Mouse (Mus musculus): ENCODE measurements around the gene Trim28. TPM values are rescaled to one million over a fixed set of nuclear protein-coding genes. Genes with fewer than 3 reads are reported as not detected.
A peak's percentile ranks its signal among the peaks of the same experiment; 100 is the strongest.

The Trim28 gene
- polyA plus RNA-seq, 1 experiment from 2014 or later: 224 TPM

DNA sequence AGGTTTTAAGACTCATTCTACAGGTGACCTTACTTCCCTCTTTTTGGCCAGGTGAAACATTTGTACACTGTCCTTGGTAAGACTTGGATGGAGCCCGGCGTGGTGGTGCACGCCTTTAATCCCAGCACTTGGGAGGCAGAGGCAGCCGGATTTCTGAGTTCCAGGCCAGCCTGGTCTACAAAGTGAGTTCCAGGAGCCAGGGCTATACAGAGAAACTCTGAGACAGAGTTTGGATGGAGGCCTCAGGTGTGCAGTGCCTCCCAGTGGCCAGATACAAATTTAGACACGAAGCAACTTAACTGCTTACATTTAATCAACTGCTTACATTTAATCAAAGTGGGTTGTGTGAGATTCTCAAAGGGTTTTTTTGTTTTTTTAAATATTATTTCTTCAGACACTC lies 32.2 kb downstream of the Trim28 start:
- ATAC-seq (ENCODE audit: insufficient number of reproducible peaks, insufficient read depth, low FRiP score, low read depth): no peak
- H3K9me3 ChIP-seq (ENCODE audit: control insufficient read depth, low read length): no peaks in the 10 kb centered on the region
- H3K4me2 ChIP-seq (ENCODE audit: low read length): no peak overlapping the region
- H3K36me3 ChIP-seq (ENCODE audit: control insufficient read depth, insufficient read depth, low read length): peaks cover 89% of the 10 kb centered on the region
- H3K27ac ChIP-seq (replicated peaks in 1 of 2; ENCODE audit: control insufficient read depth in 1 of 2, insufficient read depth in 1 of 2, low read depth in 2 of 2, low read length in 2 of 2): no peak overlapping the region
- H3K4me3 ChIP-seq (ENCODE audit: control insufficient read depth in 1 of 2, insufficient read depth in 1 of 2, low read depth in 1 of 2, low read length in 2 of 2): no peak overlapping the region
- H3K27me3 ChIP-seq (ENCODE audit: control insufficient read depth, insufficient read depth, low read length): no peaks in the 10 kb centered on the region
- 78% methylated on average over 5 of the region's 5 CpGs for WGBS
- peaks cover 6 to 22% of the 10 kb centered on the region in 2 experiments for H3K4me1 ChIP-seq (ENCODE audit: control insufficient read depth in 2 of 2, insufficient read depth in 2 of 2, low read length in 2 of 2)
- no peak overlapping the region for H3K9ac ChIP-seq (ENCODE audit: low read length)

GRCm38 (mm10) chr7:13031983-13032382 lies 33.1 kb downstream of the Trim28 start:
- Histone ChIP-seq H3K4me3 (ENCODE audit: control insufficient read depth in 1 of 2, insufficient read depth in 1 of 2, low read depth in 1 of 2, low read length in 2 of 2) (no peak overlapping the region), H3K27me3 (ENCODE audit: control insufficient read depth, insufficient read depth, low read length) (no peaks in the 10 kb centered on the region), H3K4me1 (ENCODE audit: control insufficient read depth in 2 of 2, insufficient read depth in 2 of 2, low read length in 2 of 2) (peaks cover 5 to 24% of the 10 kb centered on the region in 2 experiments), H3K9me3 (ENCODE audit: control insufficient read depth, low read length) (no peaks in the 10 kb centered on the region), H3K36me3 (ENCODE audit: control insufficient read depth, insufficient read depth, low read length) (peaks cover 84% of the 10 kb centered on the region), H3K4me2 (ENCODE audit: low read length) (no peak overlapping the region), H3K27ac (replicated peaks in 1 of 2; ENCODE audit: control insufficient read depth in 1 of 2, insufficient read depth in 1 of 2, low read depth in 2 of 2, low read length in 2 of 2) (no peak overlapping the region), H3K9ac (ENCODE audit: low read length) (no peak overlapping the region)
- no peak for ATAC-seq (ENCODE audit: insufficient number of reproducible peaks, insufficient read depth, low FRiP score, low read depth)
- 76% methylated on average over 2 of the region's 2 CpGs for WGBS

GRCm38 (mm10) chr7:13032541-13032940 lies 33.6 kb downstream of the Trim28 start:
- 87% methylated on average over 7 of the region's 7 CpGs for WGBS
- Histone ChIP-seq H3K4me1 (ENCODE audit: control insufficient read depth in 2 of 2, insufficient read depth in 2 of 2, low read length in 2 of 2) (peaks cover 5 to 25% of the 10 kb centered on the region in 2 experiments), H3K4me3 (ENCODE audit: control insufficient read depth in 1 of 2, insufficient read depth in 1 of 2, low read depth in 1 of 2, low read length in 2 of 2) (no peak overlapping the region), H3K27me3 (ENCODE audit: control insufficient read depth, insufficient read depth, low read length) (no peaks in the 10 kb centered on the region), H3K27ac (replicated peaks in 1 of 2; ENCODE audit: control insufficient read depth in 1 of 2, insufficient read depth in 1 of 2, low read depth in 2 of 2, low read length in 2 of 2) (no peak overlapping the region), H3K9ac (ENCODE audit: low read length) (no peak overlapping the region), H3K4me2 (ENCODE audit: low read length) (no peak overlapping the region), H3K36me3 (ENCODE audit: control insufficient read depth, insufficient read depth, low read length) (peaks cover 78% of the 10 kb centered on the region), H3K9me3 (ENCODE audit: control insufficient read depth, low read length) (no peaks in the 10 kb centered on the region)
- no peak for ATAC-seq (ENCODE audit: insufficient number of reproducible peaks, insufficient read depth, low FRiP score, low read depth)

GRCm38 (mm10) chr7:13033451-13034147 lies 34.7 kb downstream of the Trim28 start:
- WGBS: 41% methylated on average over 13 of the region's 13 CpGs
- Histone ChIP-seq H3K9me3 (ENCODE audit: control insufficient read depth, low read length) (no peaks in the 10 kb centered on the region), H3K27ac (replicated peaks in 1 of 2; ENCODE audit: control insufficient read depth in 1 of 2, insufficient read depth in 1 of 2, low read depth in 2 of 2, low read length in 2 of 2) (peak overlapping the region; percentile 78 to 91; a peak in 3 of 4 replicates), H3K9ac (ENCODE audit: low read length) (peak overlapping the region; percentile 92), H3K4me3 (ENCODE audit: control insufficient read depth in 1 of 2, insufficient read depth in 1 of 2, low read depth in 1 of 2, low read length in 2 of 2) (peak overlapping the region; percentile 56 to 69), H3K36me3 (ENCODE audit: control insufficient read depth, insufficient read depth, low read length) (peaks cover 68% of the 10 kb centered on the region), H3K4me1 (ENCODE audit: control insufficient read depth in 2 of 2, insufficient read depth in 2 of 2, low read length in 2 of 2) (peaks cover 6 to 25% of the 10 kb centered on the region in 2 experiments), H3K27me3 (ENCODE audit: control insufficient read depth, insufficient read depth, low read length) (no peaks in the 10 kb centered on the region), H3K4me2 (ENCODE audit: low read length) (peak overlapping the region; percentile 95)
- no peak for ATAC-seq (ENCODE audit: insufficient number of reproducible peaks, insufficient read depth, low FRiP score, low read depth)

GRCm38 (mm10) chr7:13034148-13034977 lies 35.4 kb downstream of the Trim28 start, which contains the start of gene Chmp2a:
Gene Chmp2a (minus strand): TSS chr7:13034807.
- WGBS: 1% methylated on average over 42 of the region's 45 CpGs
- Histone ChIP-seq H3K4me2 (ENCODE audit: low read length) (peak within 1 kb of the TSS; percentile 95), H3K4me1 (ENCODE audit: control insufficient read depth in 2 of 2, insufficient read depth in 2 of 2, low read length in 2 of 2) (peaks cover 11 to 33% of the 10 kb centered on the region in 2 experiments), H3K36me3 (ENCODE audit: control insufficient read depth, insufficient read depth, low read length) (peaks cover 60% of the 10 kb centered on the region), H3K27me3 (ENCODE audit: control insufficient read depth, insufficient read depth, low read length) (no peaks in the 10 kb centered on the region), H3K27ac (replicated peaks in 1 of 2; ENCODE audit: control insufficient read depth in 1 of 2, insufficient read depth in 1 of 2, low read depth in 2 of 2, low read length in 2 of 2) (peak within 1 kb of the TSS; percentile 78 to 91), H3K9me3 (ENCODE audit: control insufficient read depth, low read length) (no peaks in the 10 kb centered on the region), H3K9ac (ENCODE audit: low read length) (peak within 1 kb of the TSS; percentile 92), H3K4me3 (ENCODE audit: control insufficient read depth in 1 of 2, insufficient read depth in 1 of 2, low read depth in 1 of 2, low read length in 2 of 2) (peak within 1 kb of the TSS; percentile 56 to 69)
- peak; percentile 74 for ATAC-seq (ENCODE audit: insufficient number of reproducible peaks, insufficient read depth, low FRiP score, low read depth)

DNA sequence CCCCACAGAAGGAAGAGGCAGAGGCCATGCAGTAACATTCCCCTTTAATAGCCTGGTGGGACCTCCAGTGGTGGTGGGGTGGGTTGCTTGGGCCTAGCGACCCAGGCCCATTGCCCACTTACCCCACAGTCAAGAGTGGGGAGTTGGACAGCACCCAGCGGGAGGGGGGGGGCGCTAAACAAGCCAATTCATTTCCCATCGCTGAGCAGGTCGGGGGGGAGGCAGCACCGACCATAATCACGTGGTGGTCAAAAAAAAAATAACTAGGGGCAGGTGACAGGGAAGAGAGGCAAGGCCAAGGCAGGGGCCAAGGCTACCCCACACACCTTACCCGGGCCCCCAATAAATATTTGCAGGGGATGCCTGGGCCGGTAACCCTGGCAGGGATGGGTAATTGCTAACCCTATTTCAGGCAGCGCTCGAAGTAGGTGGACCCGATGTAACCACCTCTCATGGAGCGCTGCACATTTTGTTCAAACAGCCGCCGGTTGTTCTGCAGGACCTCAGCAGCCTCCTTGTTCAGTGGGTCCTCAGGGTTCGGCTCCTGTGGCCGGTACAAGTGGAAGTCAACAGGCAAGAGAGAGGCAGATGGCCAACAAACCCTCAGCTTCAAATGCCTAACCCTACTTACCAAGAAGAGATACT lies 36.4 kb downstream of the Trim28 start:
- peaks cover 50% of the 10 kb centered on the region for H3K36me3 ChIP-seq (ENCODE audit: control insufficient read depth, insufficient read depth, low read length)
- no peak for ATAC-seq (ENCODE audit: insufficient number of reproducible peaks, insufficient read depth, low FRiP score, low read depth)
- WGBS: 88% methylated on average over 17 of the region's 17 CpGs
- peak overlapping the region; percentile 92; the same call in 1 of the 2 replicates for H3K9ac ChIP-seq (ENCODE audit: low read length)
- H3K4me2 ChIP-seq (ENCODE audit: low read length): peak overlapping the region; percentile 95; the same call in 1 of the 2 replicates
- no peaks in the 10 kb centered on the region for H3K27me3 ChIP-seq (ENCODE audit: control insufficient read depth, insufficient read depth, low read length)
- H3K4me3 ChIP-seq (ENCODE audit: control insufficient read depth in 1 of 2, insufficient read depth in 1 of 2, low read depth in 1 of 2, low read length in 2 of 2): no peak overlapping the region
- peak overlapping the region in 1 of 2 experiments; percentile 91; a peak in 2 of 4 replicates for H3K27ac ChIP-seq (replicated peaks in 1 of 2; ENCODE audit: control insufficient read depth in 1 of 2, insufficient read depth in 1 of 2, low read depth in 2 of 2, low read length in 2 of 2)
- H3K4me1 ChIP-seq (ENCODE audit: control insufficient read depth in 2 of 2, insufficient read depth in 2 of 2, low read length in 2 of 2): peaks cover 11 to 35% of the 10 kb centered on the region in 2 experiments
- no peaks in the 10 kb centered on the region for H3K9me3 ChIP-seq (ENCODE audit: control insufficient read depth, low read length)

GRCm38 (mm10) chr7:13036806-13037205 lies 37.9 kb downstream of the Trim28 start:
- peak overlapping the region; percentile 97 for H3K9ac ChIP-seq (ENCODE audit: low read length)
- ATAC-seq (ENCODE audit: insufficient number of reproducible peaks, insufficient read depth, low FRiP score, low read depth): no peak
- no peaks in the 10 kb centered on the region for H3K27me3 ChIP-seq (ENCODE audit: control insufficient read depth, insufficient read depth, low read length)
- peaks cover 11 to 35% of the 10 kb centered on the region in 2 experiments for H3K4me1 ChIP-seq (ENCODE audit: control insufficient read depth in 2 of 2, insufficient read depth in 2 of 2, low read length in 2 of 2)
- no peaks in the 10 kb centered on the region for H3K9me3 ChIP-seq (ENCODE audit: control insufficient read depth, low read length)
- H3K36me3 ChIP-seq (ENCODE audit: control insufficient read depth, insufficient read depth, low read length): peaks cover 35% of the 10 kb centered on the region
- H3K4me3 ChIP-seq (ENCODE audit: control insufficient read depth in 1 of 2, insufficient read depth in 1 of 2, low read depth in 1 of 2, low read length in 2 of 2): peak overlapping the region; percentile 85 to 92
- peak overlapping the region; percentile 83 for H3K4me2 ChIP-seq (ENCODE audit: low read length)
- 30% methylated on average over 4 of the region's 4 CpGs for WGBS
- peak overlapping the region; percentile 83 to 98 for H3K27ac ChIP-seq (replicated peaks in 1 of 2; ENCODE audit: control insufficient read depth in 1 of 2, insufficient read depth in 1 of 2, low read depth in 2 of 2, low read length in 2 of 2)

Measured in heart, embryonic 14.5 days (tissue).